Mouse (Mus musculus) layer of hippocampus, adult 2 months (tissue): ENCODE data around the gene Dhrs1. TPM values are rescaled to one million over a fixed set of nuclear protein-coding genes. Genes with fewer than 3 reads are reported as not detected.
"Not testable (repeated sequence)": the region's sequence is repeated elsewhere in the genome, so short reads cannot be mapped to it uniquely, and the experiment has no call there.

ENCODE experiments used
- DNase-seq, 2 experiments: peaks; one replicate each; pipeline ENCODE4 v3.0.0; 2022; ENCODE audit warnings: low spot score in 2 of 2
- H3K27ac ChIP-seq: fragments of 200-600 bp; 2 replicates; pipeline ENCODE4 v1.8.1; 2022
- H3K4me3 ChIP-seq: fragments of 200-600 bp; 2 replicates; pipeline ENCODE4 v1.8.1; 2022; ENCODE audit warnings: mild to moderate bottlenecking
- CTCF ChIP-seq: fragments of 200-600 bp; conservative IDR thresholded peaks from 2 replicates; pipeline ENCODE4 v1.8.1; 2022; ENCODE audit warnings: antibody characterized with exemption, mild to moderate bottlenecking, moderate library complexity
- total RNA-seq, 2 experiments: library from RNA; stranded (reverse); gene quantifications; 2 replicates each; pipeline ENCODE4 v1.2.3; 2021

Gene Dhrs1
- total RNA-seq, 2 experiments from 2014 or later: 82.4 to 91.1 TPM

DNA sequence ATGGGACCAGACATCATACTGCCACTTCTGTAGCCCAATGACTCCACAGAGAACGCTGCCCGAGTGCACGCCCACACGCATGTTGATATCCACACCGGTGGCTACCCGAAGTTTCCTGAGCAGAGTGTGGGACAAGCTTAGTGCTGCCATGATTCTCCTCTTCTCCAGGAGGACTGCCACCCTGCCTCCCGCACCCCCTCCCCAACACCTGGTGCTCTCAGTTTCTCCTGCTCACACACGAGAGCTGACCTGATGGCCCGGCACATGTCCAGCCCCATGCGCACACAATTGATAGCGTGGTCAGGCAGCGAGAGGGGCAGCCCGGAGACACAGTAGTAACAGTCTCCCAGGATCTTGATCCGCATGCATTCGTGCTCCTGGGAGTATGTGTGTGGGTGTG is 33.2 kb upstream of the Dhrs1 start:
- Histone ChIP-seq H3K27ac (no peak overlapping the region), H3K4me3 (no peak overlapping the region)
- TF ChIP-seq CTCF: no peak
- no peak for DNase-seq

DNA sequence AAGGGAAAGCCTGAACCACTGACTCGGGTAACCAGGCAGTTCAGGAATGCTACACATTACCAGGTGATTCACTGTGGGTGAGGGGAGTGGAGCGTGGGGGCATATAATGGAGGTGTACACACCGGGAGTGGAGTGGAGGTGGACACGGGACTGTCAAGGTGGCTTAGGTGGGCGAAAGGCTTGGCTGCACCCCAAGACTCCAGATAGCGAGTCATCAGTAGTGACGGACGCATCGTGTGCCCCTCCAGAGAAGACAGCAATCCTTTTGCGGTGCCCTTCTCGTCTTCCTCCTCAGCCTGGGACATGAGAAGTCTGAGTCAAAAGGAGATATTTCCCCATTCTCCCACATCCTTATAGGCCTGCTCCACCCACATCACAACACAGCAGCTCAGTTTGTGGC is 32.3 kb upstream of the Dhrs1 start:
- H3K4me3 ChIP-seq: no peak overlapping the region
- TF ChIP-seq CTCF: no peak
- H3K27ac ChIP-seq: no peak overlapping the region
- DNase-seq: no peak

DNA sequence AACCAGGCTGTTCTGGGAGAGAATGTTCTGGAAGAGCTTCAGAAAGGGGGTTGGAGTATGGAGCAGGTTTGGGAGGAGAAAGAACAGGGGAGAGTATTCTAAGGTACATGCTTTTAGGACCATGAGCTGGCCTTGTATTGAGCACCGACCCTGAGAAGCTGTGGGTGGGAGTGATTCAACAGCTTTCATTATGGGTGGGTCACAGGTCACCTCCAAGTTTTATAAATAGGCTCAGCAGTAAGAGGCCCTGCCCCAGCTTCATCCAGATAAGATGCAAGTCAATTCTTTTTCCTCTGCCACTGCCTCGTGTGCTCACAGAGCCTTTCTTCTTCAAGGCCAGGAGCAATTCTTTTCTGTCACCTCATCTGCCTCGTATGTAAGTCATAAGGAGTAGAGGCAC is 31.7 kb upstream of the Dhrs1 start:
- Histone ChIP-seq H3K27ac (no peak overlapping the region), H3K4me3 (no peak overlapping the region)
- no peak for DNase-seq
- TF ChIP-seq CTCF: no peak

DNA sequence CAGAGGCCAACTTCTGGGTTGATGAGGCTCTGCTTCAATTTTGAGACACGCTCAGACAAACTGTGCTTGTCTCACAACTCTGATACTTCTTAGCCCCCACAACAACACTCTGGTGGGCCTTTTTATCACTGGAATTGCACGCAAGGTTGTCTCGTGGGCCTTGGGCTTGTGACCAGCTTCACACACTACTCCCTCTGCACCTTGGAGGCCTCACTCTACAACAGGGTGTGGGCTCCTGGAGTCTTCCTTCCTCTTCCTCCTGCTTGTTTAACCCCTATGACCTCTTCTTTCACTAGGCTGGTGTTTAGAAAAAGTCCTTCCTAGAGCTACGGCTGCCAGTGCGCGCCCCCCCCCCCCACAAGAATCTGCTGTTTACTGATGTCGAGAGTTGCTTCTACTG is 31.2 kb upstream of the Dhrs1 start:
- Histone ChIP-seq H3K4me3 (no peak overlapping the region), H3K27ac (no peak overlapping the region)
- TF ChIP-seq CTCF: no peak
- no peak for DNase-seq

DNA sequence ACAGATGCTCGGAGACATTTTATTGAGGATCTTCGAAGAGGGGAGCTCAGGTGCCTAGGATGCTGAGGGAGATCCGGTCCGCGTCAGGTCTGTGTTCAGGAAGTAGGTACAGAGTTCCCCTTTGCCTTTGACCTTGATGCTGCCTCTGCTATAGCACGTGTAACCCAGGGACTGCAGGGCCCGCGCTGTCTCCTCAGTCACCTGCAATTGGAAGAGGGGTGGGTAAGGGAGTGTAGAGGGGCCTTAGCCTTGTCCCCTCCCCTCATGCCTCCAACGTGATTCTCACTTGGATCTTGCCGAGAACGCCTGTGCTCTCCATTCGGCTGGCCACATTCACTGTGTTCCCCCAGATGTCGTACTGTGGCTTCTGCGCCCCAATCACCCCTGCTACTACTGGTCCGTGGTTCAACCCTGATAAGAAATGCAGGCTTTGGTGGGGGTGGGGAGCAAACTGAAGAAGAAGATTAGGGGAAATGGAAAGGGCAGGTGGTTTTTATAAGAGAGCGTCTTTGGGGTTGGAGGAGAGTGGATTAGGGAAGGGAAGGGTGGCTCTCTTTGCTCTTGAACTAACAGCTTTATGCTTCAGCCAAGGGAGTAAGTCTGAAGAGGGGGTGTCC is 23.7 kb upstream of the Dhrs1 start:
- no peak overlapping the region for H3K4me3 ChIP-seq
- no peak for TF ChIP-seq CTCF
- DNase-seq: no peak
- no peak overlapping the region for H3K27ac ChIP-seq

DNA sequence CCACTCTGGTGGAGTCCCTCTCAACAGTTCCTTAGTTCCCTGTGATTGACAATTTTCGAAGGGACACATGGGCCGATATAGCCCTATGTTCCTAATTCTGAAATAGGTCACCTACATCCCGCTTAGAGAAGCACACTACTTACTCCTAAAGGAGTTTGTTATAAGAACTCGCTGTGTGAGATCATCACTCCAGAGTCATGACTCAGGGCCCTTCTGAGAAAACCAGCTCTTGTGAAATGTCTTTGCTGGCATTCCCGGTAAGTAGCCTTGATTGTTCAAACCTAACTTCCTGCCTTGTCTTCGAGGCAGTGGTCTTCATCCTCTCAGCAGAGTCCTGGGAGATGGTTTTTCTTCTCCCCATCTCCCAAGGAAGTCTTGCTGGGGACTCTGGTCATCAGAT is 23.1 kb upstream of the Dhrs1 start:
- no peak for DNase-seq
- H3K4me3 ChIP-seq: no peak overlapping the region
- no peak for TF ChIP-seq CTCF
- no peak overlapping the region for H3K27ac ChIP-seq

DNA sequence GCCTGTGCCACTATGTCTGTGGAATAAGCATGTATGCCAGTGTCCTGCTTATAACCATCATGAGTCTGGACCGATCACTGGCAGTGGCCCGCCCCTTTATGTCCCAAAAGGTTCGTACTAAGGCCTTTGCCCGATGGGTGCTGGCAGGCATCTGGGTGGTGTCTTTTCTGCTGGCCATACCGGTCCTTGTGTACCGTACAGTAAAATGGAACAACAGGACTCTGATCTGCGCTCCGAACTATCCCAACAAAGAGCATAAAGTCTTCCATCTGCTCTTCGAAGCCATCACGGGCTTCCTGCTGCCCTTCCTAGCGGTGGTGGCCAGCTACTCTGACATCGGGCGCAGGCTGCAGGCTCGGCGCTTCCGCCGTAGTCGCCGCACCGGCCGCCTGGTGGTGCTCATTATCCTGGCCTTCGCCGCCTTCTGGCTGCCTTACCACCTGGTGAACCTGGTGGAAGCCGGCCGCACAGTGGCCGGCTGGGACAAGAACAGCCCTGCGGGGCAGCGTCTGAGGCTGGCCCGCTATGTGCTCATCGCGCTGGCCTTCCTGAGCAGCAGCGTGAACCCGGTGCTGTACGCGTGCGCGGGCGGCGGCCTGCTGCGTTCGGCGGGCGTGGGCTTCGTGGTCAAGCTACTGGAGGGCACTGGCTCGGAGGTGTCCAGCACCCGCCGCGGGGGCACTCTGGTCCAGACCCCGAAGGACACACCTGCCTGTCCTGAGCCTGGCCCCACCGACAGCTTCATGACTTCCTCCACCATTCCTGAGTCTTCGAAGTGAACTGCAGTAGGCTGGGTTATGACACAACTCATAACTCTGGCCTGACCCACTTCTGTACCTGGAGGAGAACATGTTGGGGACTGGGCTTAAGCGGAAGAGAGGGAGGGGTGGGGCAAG is 22.3 kb upstream of the Dhrs1 start:
- no peak overlapping the region for H3K27ac ChIP-seq
- TF ChIP-seq CTCF: peak; percentile 72
- no peak for DNase-seq
- peak overlapping the region; percentile 56 for H3K4me3 ChIP-seq

DNA sequence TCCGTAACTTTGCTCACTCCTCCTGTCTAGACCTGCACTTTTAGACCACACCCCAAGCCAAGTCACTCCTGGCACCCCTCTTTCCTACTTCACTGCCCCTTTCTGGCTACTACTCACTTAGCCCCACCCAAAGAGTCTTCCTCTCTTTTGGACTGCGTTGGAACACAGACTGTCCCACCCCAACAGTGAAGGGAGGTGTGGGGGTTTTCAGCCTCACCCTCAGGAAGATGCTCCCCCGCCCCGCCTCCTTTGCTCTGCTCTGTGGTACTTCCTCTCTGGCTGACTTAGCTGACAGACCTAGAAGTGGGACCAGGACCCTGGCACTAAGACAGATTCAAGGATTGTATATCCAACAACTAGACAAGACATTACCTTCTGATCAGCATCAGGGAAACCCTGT is 20.2 kb upstream of the Dhrs1 start, which contains the start of gene Ltb4r1:
Ltb4r1 (plus strand) TSS at position 267 of the 400 bp plus-strand sequence.
- DNase-seq: no peak
- no peak within 1 kb of the TSS for H3K27ac ChIP-seq
- no peak for TF ChIP-seq CTCF
- no peak within 1 kb of the TSS for H3K4me3 ChIP-seq

DNA sequence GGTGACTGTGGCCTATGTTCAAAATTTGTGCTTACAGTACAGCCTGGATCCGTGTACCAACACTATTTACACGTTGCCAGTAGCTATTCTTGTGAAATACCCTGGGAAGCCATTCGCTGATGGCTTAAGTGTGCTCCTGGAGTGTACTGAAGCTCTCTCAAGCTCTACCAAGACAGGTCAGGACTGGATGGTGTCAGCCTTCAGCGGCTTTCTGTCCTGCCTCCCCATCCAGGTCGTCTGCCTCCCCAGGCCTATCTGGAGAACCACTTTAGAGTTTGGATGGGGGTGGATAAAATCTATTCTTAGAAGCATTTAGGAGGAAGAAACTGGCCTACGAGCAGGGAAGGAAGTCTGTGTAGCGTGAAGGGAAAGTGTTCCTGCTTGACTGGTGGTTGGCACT is 17.7 kb upstream of the Dhrs1 start:
- no peak for DNase-seq
- Histone ChIP-seq H3K4me3 (no peak overlapping the region), H3K27ac (peak overlapping the region; percentile 72; the same call in 1 of the 2 replicates)
- TF ChIP-seq CTCF: no peak

DNA sequence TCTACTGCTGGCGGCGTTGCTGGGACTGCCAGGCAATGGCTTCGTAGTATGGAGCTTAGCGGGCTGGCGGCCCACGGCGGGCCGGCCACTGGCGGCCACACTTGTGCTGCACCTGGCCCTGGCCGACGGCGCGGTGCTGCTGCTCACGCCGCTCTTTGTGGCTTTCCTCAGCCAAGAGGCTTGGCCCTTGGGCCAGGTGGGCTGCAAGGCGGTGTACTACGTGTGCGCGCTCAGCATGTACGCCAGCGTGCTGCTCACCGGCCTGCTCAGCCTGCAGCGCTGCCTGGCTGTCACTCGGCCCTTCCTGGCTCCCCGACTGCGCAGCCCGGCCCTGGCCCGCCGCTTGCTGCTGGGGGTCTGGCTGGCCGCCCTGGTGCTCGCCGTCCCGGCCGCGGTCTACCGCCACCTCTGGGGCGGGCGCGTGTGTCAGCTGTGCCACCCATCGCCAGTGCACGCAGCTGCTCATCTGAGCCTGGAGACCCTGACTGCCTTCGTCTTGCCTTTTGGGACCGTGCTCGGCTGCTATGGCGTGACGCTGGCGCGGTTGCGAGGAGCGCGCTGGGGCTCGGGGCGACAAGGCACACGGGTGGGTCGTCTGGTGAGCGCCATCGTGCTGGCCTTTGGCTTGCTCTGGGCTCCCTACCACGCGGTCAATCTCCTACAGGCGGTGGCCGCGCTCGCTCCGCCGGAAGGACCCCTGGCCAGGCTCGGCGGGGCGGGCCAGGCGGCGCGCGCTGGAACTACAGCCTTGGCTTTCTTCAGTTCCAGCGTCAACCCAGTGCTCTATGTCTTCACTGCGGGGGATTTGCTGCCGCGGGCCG is 16.7 kb upstream of the Dhrs1 start:
- peak overlapping the region; percentile 72 for H3K27ac ChIP-seq
- peak; percentile 76 for TF ChIP-seq CTCF
- peak in 1 of 2 experiments; percentile 24 for DNase-seq
- H3K4me3 ChIP-seq: peak overlapping the region; percentile 65

DNA sequence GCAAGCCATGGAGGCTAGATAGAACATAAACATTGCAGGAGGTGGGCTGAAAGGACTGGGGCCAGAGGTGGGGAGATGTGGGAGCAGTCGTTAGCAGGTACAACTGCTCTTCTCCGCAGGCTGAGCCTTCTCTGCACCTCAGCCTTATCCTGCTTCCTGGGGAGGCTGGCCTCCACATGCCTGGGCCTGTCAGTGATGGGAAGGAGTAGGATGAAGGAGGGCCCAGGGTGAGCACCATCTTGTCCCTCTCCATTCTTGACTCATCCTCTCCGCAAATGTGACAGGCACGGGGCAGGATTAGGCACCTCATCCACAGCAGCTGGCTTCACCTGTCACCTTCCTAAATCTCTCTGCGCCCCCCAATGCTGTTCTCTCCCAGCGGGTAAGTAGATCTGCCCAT is 15.7 kb upstream of the Dhrs1 start, which contains the start of gene Ltb4r2:
Ltb4r2 (plus strand) TSS at position 266 of the 400 bp plus-strand sequence.
- TF ChIP-seq CTCF: no peak
- Histone ChIP-seq H3K4me3 (peak within 1 kb of the TSS; percentile 65), H3K27ac (peak within 1 kb of the TSS; percentile 72)
- DNase-seq: no peak

DNA sequence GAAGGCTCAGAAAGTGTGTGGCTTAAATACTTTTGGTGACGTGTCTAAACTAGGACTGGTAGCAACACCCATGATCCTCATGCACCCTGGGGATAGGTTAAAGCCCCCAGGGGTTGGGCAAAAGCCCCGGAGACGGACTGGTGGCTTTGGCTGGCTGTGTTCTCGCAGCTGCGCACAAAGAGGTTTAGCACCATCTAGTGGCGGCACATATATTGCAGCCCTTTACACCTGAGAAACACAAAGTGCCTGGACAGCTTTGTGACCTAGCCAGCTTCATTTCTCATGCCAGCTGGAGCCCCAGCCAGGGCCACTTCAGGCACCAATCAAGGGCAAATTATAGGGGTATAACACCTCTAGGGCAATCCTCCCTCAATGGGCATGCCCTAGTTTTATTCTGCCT is 14.7 kb upstream of the Dhrs1 start:
- DNase-seq: peak; percentile 70 to 85
- not testable (repeated sequence) for H3K27ac ChIP-seq
- peak overlapping the region; percentile 36 for H3K4me3 ChIP-seq
- peak; percentile 85 for TF ChIP-seq CTCF

DNA sequence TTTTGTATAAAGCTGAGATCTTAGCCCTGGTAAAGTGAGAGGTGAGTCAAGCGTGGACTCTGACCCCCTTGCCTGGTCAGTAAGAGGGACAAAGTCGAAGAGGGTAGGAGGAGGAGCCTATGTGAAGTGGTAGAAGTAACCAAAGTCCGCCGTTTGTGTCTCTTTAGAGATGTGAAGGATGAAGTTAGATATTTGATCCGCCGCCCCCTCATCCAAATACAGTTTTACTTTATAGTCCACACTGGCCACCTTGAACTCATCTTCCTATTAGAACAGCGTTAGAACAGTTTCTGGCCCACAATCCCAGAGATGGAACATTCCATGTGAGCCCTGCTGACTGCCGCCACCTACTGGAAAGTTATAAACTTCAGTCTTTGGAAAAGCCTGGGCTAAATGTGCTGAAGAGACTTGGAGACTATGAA is 12.9 kb upstream of the Dhrs1 start, which contains the start of gene Cideb:
Cideb (minus strand) TSS at position 96 of the 422 bp plus-strand sequence.
- no peak within 1 kb of the TSS for H3K27ac ChIP-seq
- peak; percentile 83 for TF ChIP-seq CTCF
- peak in 1 of 2 experiments; percentile 46 for DNase-seq

More for the DNA sequence above, 12.9 kb upstream of the Dhrs1 start, which contains the start of gene Cideb:
- no peak within 1 kb of the TSS for H3K4me3 ChIP-seq
